Mouse (Mus musculus) G1E (cell line): Measurements from ENCODE around the gene Mettl7a1.

Experiments used
- CTCF ChIP-seq: IDR thresholded peaks from 2 replicates; pipeline ENCODE4 v1.5.1; 2012; ENCODE audit warnings: low read depth, low read length, inconsistent platforms, mixed read lengths
- GATA1 ChIP-seq: IDR thresholded peaks from 2 replicates; pipeline ENCODE4 v1.6.1; 2012; ENCODE audit warnings: borderline replicate concordance, low read length, inconsistent platforms, mixed read lengths
- POLR2AphosphoS5 ChIP-seq: IDR thresholded peaks from 2 replicates; pipeline ENCODE4 v1.6.1; 2012; ENCODE audit warnings: low read depth, low read length, inconsistent platforms; ENCODE audit not compliant: insufficient replicate concordance
- TAL1 ChIP-seq: conservative IDR thresholded peaks from 2 replicates; pipeline ENCODE4 v1.6.1; 2012; ENCODE audit warnings: low read depth, low read length, inconsistent platforms, mixed read lengths

GRCm38 (mm10) chr15:100280626-100281025 is 23.3 kb upstream of the Mettl7a1 start, which contains the start of gene Tmprss12:
- TF ChIP-seq CTCF (no peak), POLR2AphosphoS5 (no peak), TAL1 (no peak), GATA1 (no peak)
